Mouse (Mus musculus): ENCODE measurements at regions not wholly inside any gene's neighbourhood (a gene's known extent, or its start where the extent isn't known, plus 50 kb on each side); places are given as distances from the start of the nearest gene placed in this dataset.

DNA sequence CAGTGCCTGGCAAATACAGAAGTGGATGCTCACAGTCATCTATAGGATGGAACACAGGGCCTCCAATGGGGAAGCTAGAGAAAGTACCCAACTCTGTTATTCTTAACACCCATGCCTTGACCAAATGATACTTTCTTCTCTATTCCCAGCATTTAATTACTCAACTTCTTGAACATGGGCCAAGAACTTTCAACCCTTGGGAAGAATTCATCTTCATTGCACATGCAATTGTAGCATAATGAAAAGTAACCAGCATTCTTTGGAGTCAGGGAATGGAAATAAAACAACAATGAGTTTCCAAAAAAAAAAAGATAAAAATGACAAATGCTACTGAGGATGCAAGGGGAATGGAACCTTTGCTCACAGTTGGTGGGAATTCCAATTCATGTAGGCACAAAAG lies 274.1 kb downstream of the Hdgfl1 start:
- TF ChIP-seq CTCF (IDR thresholded peaks at IDR 0.05; ENCODE audit: control insufficient read depth, insufficient read depth, insufficient replicate concordance, low read depth, low read length): no peak
- TF ChIP-seq POLR2A (IDR thresholded peaks at IDR 0.05; ENCODE audit: control insufficient read depth, low read depth, low read length): no peak
